Mouse (Mus musculus) lung, postnatal 0 days (tissue): ENCODE results near the gene Fars2. TPM values are rescaled to one million over a fixed set of nuclear protein-coding genes. Genes with fewer than 3 reads are reported as not detected.

Experiments used
- ATAC-seq: fragments of 200-750 bp; cut with Nextera tagmentation; 2 replicates; pipeline ENCODE4 v1.8.0; 2017; ENCODE audit warnings: moderate library complexity
- DNase-seq: peaks from one replicate; pipeline ENCODE4 v3.0.0-alpha.2; 2016; ENCODE audit warnings: low spot score
- H3K27ac ChIP-seq: fragments of 300-500 bp; sonication (generic); 2 replicates; pipeline ENCODE4 v1.5.1; 2014; ENCODE audit warnings: antibody characterized with exemption, mild to moderate bottlenecking, low read length, mixed read lengths
- H3K27me3 ChIP-seq: fragments of 300-500 bp; sonication (generic); replicated peaks from 2 replicates; pipeline ENCODE4 v1.6.1; 2014; ENCODE audit warnings: low read length, mixed read lengths; ENCODE audit not compliant: insufficient read depth
- H3K36me3 ChIP-seq: fragments of 300-500 bp; sonication (generic); 2 replicates; pipeline ENCODE4 v1.6.1; 2014; ENCODE audit warnings: low read length, mixed read lengths; ENCODE audit not compliant: insufficient read depth
- H3K4me1 ChIP-seq: fragments of 300-500 bp; sonication (generic); 2 replicates; pipeline ENCODE4 v1.6.1; 2014; ENCODE audit warnings: antibody characterized with exemption, low read depth, low read length, mixed read lengths; ENCODE audit not compliant: insufficient read depth
- H3K4me2 ChIP-seq: fragments of 300-500 bp; sonication (generic); replicated peaks from 2 replicates; pipeline ENCODE4 v1.6.1; 2014; ENCODE audit warnings: low read depth, mild to moderate bottlenecking, low read length, moderate library complexity, mixed read lengths
- H3K4me3 ChIP-seq: fragments of 300-500 bp; sonication (generic); 2 replicates; pipeline ENCODE4 v1.5.1; 2014; ENCODE audit warnings: low read depth, low read length
- H3K9ac ChIP-seq: fragments of 300-500 bp; sonication (generic); replicated peaks from 2 replicates; pipeline ENCODE4 v1.6.1; 2014; ENCODE audit warnings: low read depth, mild to moderate bottlenecking
- H3K9me3 ChIP-seq: fragments of 300-500 bp; sonication (generic); 2 replicates; pipeline ENCODE4 v1.6.1; 2016; ENCODE audit warnings: low read length, mixed read lengths
- CTCF ChIP-seq: IDR thresholded peaks from 2 replicates; pipeline ENCODE4 v1.5.1; 2016; ENCODE audit warnings: antibody characterized with exemption, mild to moderate bottlenecking
- EP300 ChIP-seq: IDR thresholded peaks from 2 replicates; pipeline ENCODE4 v1.6.1; 2016; ENCODE audit warnings: antibody characterized with exemption, mild to moderate bottlenecking, control low read depth
- WGBS: fragments of 180-500 bp; shearing (Covaris S2); extraction: QIAGEN DNeasy Blood & Tissue Kit; methylation state at CpG from one replicate; pipeline ENCODE4 v1.1.7; 2014; 5-methylcytosine and 5-hydroxymethylcytosine counted together
- polyA plus RNA-seq: library from polyadenylated mRNA; unstranded; fragments of >200 nt; fragmentation: Nextera tagmentation; extraction: Ambion mirVana; gene quantifications from 2 replicates; pipeline ENCODE4 v1.2.1, GENCODE M21; 2015

Fars2 gene
- polyA plus RNA-seq, 1 experiment from 2014 or later = 33.2 TPM

- Histone ChIP-seq H3K27ac (no peak overlapping the region), H3K9ac (no peak overlapping the region), H3K4me1 (no peaks in the 10 kb centered on the region), H3K4me2 (no peak overlapping the region), H3K4me3 (no peak overlapping the region), H3K36me3 (no peaks in the 10 kb centered on the region), H3K27me3 (no peaks in the 10 kb centered on the region), H3K9me3 (no peaks in the 10 kb centered on the region)
- TF ChIP-seq CTCF = no peak
- TF ChIP-seq EP300 = no peak
- ATAC-seq (no peak), DNase-seq (no peak)
These were observed 250.7 kb downstream of the Fars2 start for GRCm38 (mm10) chr13:36367712-36368491.

- H3K4me2 ChIP-seq = no peak overlapping the region
- no peak overlapping the region for H3K4me3 ChIP-seq
- H3K36me3 ChIP-seq = no peaks in the 10 kb centered on the region
- H3K9me3 ChIP-seq = no peaks in the 10 kb centered on the region
- H3K9ac ChIP-seq = no peak overlapping the region
- H3K27ac ChIP-seq = no peak overlapping the region
- ATAC-seq (no peak), DNase-seq (no peak)
- TF ChIP-seq CTCF (no peak), EP300 (no peak)
- no peaks in the 10 kb centered on the region for H3K27me3 ChIP-seq
- no peaks in the 10 kb centered on the region for H3K4me1 ChIP-seq
- 72% methylated on average over 3 of the region's 3 CpGs for WGBS
These were observed 251.6 kb downstream of the Fars2 start for GRCm38 (mm10) chr13:36368799-36369198.

DNA sequence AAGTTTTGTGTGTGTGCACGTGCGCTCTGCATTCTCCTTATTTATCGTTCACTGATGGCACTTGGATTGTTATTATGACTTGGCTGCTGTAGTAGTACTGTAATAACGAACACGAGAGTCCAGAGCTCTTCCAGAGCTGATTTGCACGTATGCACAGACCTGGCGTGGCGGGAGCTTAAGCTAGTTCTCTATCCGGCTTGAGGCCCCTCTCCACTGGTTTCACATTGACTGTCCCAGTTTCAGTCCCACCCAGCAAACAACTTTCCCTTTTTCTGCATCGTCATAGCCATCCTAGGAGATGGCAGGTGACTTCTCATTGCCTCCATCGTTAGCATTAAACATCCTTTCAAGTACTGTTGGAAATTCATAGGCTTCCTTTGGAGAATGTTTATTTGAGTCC lies 252.2 kb downstream of the Fars2 start:
- H3K9me3 ChIP-seq = no peaks in the 10 kb centered on the region
- no peak overlapping the region for H3K4me2 ChIP-seq
- TF ChIP-seq CTCF = no peak
- no peak for TF ChIP-seq EP300
- no peak overlapping the region for H3K27ac ChIP-seq
- H3K27me3 ChIP-seq = no peaks in the 10 kb centered on the region
- no peak overlapping the region for H3K4me3 ChIP-seq
- H3K36me3 ChIP-seq = no peaks in the 10 kb centered on the region
- 77% methylated on average over 11 of the region's 11 CpGs for WGBS
- DNase-seq (no peak), ATAC-seq (no peak)
- H3K4me1 ChIP-seq = no peaks in the 10 kb centered on the region
- H3K9ac ChIP-seq = no peak overlapping the region

- DNase-seq = no peak
- Histone ChIP-seq H3K9ac (no peak overlapping the region), H3K4me3 (no peak overlapping the region), H3K4me2 (no peak overlapping the region), H3K36me3 (no peaks in the 10 kb centered on the region), H3K9me3 (no peaks in the 10 kb centered on the region), H3K27me3 (no peaks in the 10 kb centered on the region), H3K27ac (no peak overlapping the region), H3K4me1 (no peaks in the 10 kb centered on the region)
- no peak for TF ChIP-seq CTCF
- no peak for TF ChIP-seq EP300
- WGBS = 70% methylated on average over 2 of the region's 2 CpGs
- no peak for ATAC-seq
These were observed 266.0 kb downstream of the Fars2 start for GRCm38 (mm10) chr13:36383236-36383635.

DNA sequence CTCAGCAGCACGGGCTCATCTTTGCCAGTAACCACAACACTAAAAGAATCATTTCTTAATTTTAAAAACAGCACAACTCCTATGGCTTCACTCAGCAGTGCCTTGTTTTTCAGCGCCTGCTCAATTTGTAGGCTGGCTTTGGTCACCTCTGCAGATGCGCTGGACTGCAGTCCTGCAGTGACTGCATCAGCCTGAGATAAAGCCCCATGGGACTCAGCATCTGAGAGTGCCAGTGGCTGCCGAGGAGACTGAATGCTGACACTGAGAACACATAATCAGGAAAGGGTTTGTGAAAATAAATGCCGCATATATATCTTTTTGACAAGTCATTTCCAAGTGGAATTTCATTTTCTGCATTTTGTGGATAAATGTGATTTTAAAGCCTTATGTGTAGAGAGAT lies 268.9 kb downstream of the Fars2 start:
- Histone ChIP-seq H3K27me3 (no peaks in the 10 kb centered on the region), H3K36me3 (no peaks in the 10 kb centered on the region), H3K9me3 (no peaks in the 10 kb centered on the region), H3K9ac (no peak overlapping the region), H3K27ac (no peak overlapping the region), H3K4me3 (no peak overlapping the region), H3K4me1 (no peaks in the 10 kb centered on the region), H3K4me2 (no peak overlapping the region)
- DNase-seq = no peak
- TF ChIP-seq CTCF = no peak
- no peak for TF ChIP-seq EP300
- WGBS = 70% methylated on average over 5 of the region's 5 CpGs
- no peak for ATAC-seq

DNA sequence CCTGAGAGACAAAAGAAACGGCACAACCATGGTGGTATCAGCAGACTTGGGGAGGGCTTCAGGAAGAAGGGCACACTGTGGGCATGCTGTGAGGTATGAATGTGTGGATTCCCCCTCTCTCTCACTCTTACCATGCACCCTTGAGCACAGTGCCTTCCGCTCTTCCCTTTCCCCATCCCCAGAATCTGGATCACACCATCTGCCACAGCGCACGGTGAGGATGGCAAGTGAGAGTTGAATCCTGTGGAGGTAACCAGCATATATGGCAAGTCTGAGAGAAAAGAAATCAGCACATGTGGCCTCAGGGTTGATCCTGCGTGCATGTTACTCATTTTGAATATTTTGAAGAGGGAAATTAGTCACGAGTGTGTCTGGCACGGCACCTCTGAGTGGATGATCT lies 274.7 kb downstream of the Fars2 start:
- DNase-seq (no peak), ATAC-seq (no peak)
- WGBS = 88% methylated on average over 7 of the region's 7 CpGs

GRCm38 (mm10) chr13:36392666-36393065 lies 275.5 kb downstream of the Fars2 start:
- WGBS = 74% methylated on average over 4 of the region's 4 CpGs
- Histone ChIP-seq H3K4me3 (no peak overlapping the region), H3K36me3 (no peaks in the 10 kb centered on the region), H3K9ac (no peak overlapping the region), H3K9me3 (no peaks in the 10 kb centered on the region), H3K4me2 (no peak overlapping the region), H3K27ac (no peak overlapping the region), H3K27me3 (no peaks in the 10 kb centered on the region), H3K4me1 (no peaks in the 10 kb centered on the region)
- DNase-seq = no peak
- no peak for ATAC-seq
- TF ChIP-seq EP300 (no peak), CTCF (no peak)

More for the DNA sequence above, 274.7 kb downstream of the Fars2 start:
- Histone ChIP-seq H3K27ac (no peak overlapping the region), H3K27me3 (no peaks in the 10 kb centered on the region), H3K9ac (no peak overlapping the region), H3K36me3 (no peaks in the 10 kb centered on the region), H3K4me1 (no peaks in the 10 kb centered on the region), H3K4me3 (no peak overlapping the region), H3K4me2 (no peak overlapping the region), H3K9me3 (no peaks in the 10 kb centered on the region)
- TF ChIP-seq CTCF (no peak), EP300 (no peak)
